Mouse (Mus musculus) testis, adult 2 months (tissue): ENCODE data around the gene 1700020L24Rik.

ENCODE experiments used
- CTCF ChIP-seq: fragments of 200-500 bp; IDR thresholded peaks from 2 replicates; pipeline ENCODE4 v1.5.1; 2012; ENCODE audit warnings: low read depth, mild to moderate bottlenecking, inconsistent platforms, low read length, moderate library complexity; ENCODE audit not compliant: control insufficient read depth, insufficient read depth, insufficient replicate concordance
- POLR2A ChIP-seq: fragments of 200-500 bp; IDR thresholded peaks from 2 replicates; pipeline ENCODE4 v1.6.1; 2012; ENCODE audit warnings: low read depth, mild to moderate bottlenecking, inconsistent platforms, low read length, moderate library complexity; ENCODE audit not compliant: control insufficient read depth

- TF ChIP-seq CTCF (no peak), POLR2A (no peak)
These were observed 6.3 kb downstream of the 1700020L24Rik start for GRCm38 (mm10) chr11:83443824-83444223.
